Mouse (Mus musculus) liver, embryonic 13.5 days (tissue): ENCODE data around the gene Shd. TPM values are rescaled to one million over a fixed set of nuclear protein-coding genes. Genes with fewer than 3 reads are reported as not detected.

Source experiments
- ATAC-seq: fragments of 200-750 bp; cut with Nextera tagmentation; 2 replicates; pipeline ENCODE4 v1.8.0; 2017; ENCODE audit warnings: low read depth, mild to moderate bottlenecking, moderate number of reproducible peaks, moderate library complexity
- DNase-seq: peaks from one replicate; pipeline ENCODE4 v3.0.0; 2022
- H3K27ac ChIP-seq: fragments of 300-500 bp; sonication (generic); 2 replicates; pipeline ENCODE4 v1.5.1; 2015; ENCODE audit warnings: moderate library complexity, mild to moderate bottlenecking, inconsistent platforms
- H3K27me3 ChIP-seq: fragments of 300-500 bp; sonication (generic); 2 replicates; pipeline ENCODE4 v1.6.1; 2015; ENCODE audit warnings: mild to moderate bottlenecking, inconsistent platforms
- H3K36me3 ChIP-seq: fragments of 300-500 bp; sonication (generic); 2 replicates; pipeline ENCODE4 v1.6.1; 2015; ENCODE audit warnings: mild to moderate bottlenecking, inconsistent platforms
- H3K4me1 ChIP-seq: fragments of 300-500 bp; sonication (generic); replicated peaks from 2 replicates; pipeline ENCODE4 v1.6.1; 2015; ENCODE audit warnings: inconsistent platforms
- H3K4me2 ChIP-seq: fragments of 300-500 bp; sonication (generic); 2 replicates; pipeline ENCODE4 v1.6.1; 2015; ENCODE audit warnings: inconsistent platforms, mild to moderate bottlenecking, moderate library complexity
- H3K4me3 ChIP-seq: fragments of 300-500 bp; sonication (generic); replicated peaks from 2 replicates; pipeline ENCODE4 v1.5.1; 2015; ENCODE audit warnings: mild to moderate bottlenecking, inconsistent platforms
- H3K9ac ChIP-seq: fragments of 300-500 bp; sonication (generic); 2 replicates; pipeline ENCODE4 v1.6.1; 2015; ENCODE audit warnings: mild to moderate bottlenecking, inconsistent platforms
- H3K9me3 ChIP-seq: fragments of 300-500 bp; sonication (generic); replicated peaks from 2 replicates; pipeline ENCODE4 v1.6.1; 2016; ENCODE audit warnings: inconsistent platforms
- WGBS: fragments of 180-500 bp; shearing (Covaris S2); methylation state at CpG from one replicate; pipeline ENCODE4 v1.1.7; 2015; ENCODE audit not compliant: insufficient replicate concordance; 5-methylcytosine and 5-hydroxymethylcytosine counted together
- polyA plus RNA-seq: library from polyadenylated mRNA; unstranded; fragments of >200 nt; fragmentation: Nextera tagmentation; extraction: Ambion mirVana; gene quantifications from 2 replicates; pipeline ENCODE4 v1.2.1, GENCODE M21; 2015

The Shd gene
- polyA plus RNA-seq, 1 experiment from 2014 or later: 0.22 TPM

DNA sequence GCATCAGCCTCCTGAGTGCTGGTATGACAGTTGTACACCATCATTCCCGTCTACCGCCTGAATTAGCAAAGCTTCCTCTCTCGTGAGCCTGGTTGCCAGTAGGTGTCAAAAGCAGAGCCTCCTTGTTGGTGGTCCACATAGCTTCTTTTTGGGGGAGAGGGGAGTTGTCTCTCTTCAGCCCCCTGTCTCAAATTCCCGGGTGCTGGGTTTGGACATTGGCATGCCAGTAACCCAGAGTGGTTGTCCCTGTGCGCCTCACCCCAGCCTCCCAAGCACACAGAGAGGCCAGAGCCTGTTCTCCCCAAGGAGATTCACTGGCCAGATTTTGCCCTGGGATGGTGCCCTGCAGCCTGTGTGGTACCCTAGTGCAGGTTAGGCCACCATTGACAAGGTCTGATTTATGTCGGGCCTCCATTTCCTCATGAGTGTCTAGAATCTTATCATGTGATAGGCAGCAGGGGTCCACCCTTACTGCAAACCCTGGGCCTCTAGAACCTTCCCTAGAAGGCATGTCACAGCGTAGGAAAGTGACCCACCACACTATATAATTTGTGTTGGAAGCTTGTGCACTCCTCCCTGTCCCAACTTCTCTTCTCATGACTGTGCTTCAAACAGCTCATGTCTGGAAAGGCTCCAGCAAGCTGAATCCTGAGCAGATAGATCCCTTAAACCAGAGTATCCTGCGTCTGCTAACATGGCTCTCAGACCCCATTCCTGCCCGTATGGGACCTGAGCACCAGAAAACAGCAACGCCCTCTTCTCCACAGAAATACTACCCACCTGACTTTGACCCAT lies 10.1 kb upstream of the Shd start:
- Histone ChIP-seq H3K36me3 (peaks cover 42% of the 10 kb centered on the region), H3K9me3 (no peaks in the 10 kb centered on the region), H3K9ac (peak overlapping the region; percentile 75), H3K4me3 (peak overlapping the region; percentile 66), H3K27me3 (0 out of 2 replicates have a peak, but pooled peaks cover under 1% of the 10 kb centered on the region), H3K4me2 (peak overlapping the region; percentile 83), H3K4me1 (peaks cover 58% of the 10 kb centered on the region), H3K27ac (peak overlapping the region; percentile 72)
- DNase-seq: no peak
- 62% methylated on average over 10 of the region's 10 CpGs for WGBS
- ATAC-seq: no peak

DNA sequence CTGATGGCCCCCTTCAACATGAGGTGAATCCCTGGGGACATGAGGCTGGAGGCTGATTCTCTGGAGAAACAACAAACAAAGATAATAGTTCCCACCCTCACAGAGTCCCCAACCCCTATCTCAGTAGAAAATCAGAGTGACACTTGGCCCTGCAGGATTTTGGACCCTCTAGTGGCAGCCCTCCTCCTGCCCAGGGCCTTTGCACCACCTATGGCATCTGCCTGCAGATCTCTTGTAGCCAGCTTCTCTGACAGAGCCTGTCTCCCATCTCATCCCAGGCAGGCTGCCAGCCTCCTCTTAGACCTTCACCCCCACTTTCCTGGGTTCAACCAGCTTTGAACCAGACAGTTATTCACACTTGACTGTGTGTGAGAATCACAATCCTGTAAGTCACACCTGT lies 9.5 kb upstream of the Shd start:
- peak overlapping the region; percentile 83; the same call in 1 of the 2 replicates for H3K4me2 ChIP-seq
- no peaks in the 10 kb centered on the region for H3K9me3 ChIP-seq
- ATAC-seq: no peak
- peaks cover 55% of the 10 kb centered on the region for H3K4me1 ChIP-seq
- H3K27ac ChIP-seq: no peak overlapping the region
- H3K27me3 ChIP-seq: no peaks in the 10 kb centered on the region
- H3K9ac ChIP-seq: peak overlapping the region; percentile 75; the same call in 1 of the 2 replicates
- H3K4me3 ChIP-seq: no peak overlapping the region
- peaks cover 45% of the 10 kb centered on the region for H3K36me3 ChIP-seq
- no peak for DNase-seq

DNA sequence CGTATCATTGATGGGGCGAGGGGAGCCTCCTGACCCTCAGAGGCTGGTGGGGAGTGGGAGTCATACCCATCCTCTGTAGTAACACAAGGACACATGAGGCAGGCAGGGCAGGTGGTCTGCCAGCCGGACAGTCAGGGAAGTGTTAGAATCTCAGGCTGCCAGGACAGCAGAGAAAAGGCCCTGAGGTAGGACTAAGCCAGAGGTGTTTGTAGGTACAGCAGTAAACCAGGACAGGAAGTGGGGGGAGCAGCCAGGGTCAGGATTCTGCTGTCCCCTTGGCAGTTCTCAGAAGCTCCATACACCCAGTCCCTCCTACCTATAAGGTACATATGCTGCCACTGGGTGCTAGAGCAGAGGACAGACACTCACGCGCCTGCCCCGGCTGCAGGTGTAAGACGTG lies 8.6 kb upstream of the Shd start:
- Histone ChIP-seq H3K27me3 (no peaks in the 10 kb centered on the region), H3K4me1 (peaks cover 47% of the 10 kb centered on the region), H3K36me3 (peaks cover 54% of the 10 kb centered on the region), H3K9ac (no peak overlapping the region), H3K4me2 (no peak overlapping the region), H3K27ac (no peak overlapping the region), H3K4me3 (no peak overlapping the region), H3K9me3 (no peaks in the 10 kb centered on the region)
- ATAC-seq: no peak
- WGBS: 90% methylated on average over 7 of the region's 7 CpGs
- DNase-seq: no peak

DNA sequence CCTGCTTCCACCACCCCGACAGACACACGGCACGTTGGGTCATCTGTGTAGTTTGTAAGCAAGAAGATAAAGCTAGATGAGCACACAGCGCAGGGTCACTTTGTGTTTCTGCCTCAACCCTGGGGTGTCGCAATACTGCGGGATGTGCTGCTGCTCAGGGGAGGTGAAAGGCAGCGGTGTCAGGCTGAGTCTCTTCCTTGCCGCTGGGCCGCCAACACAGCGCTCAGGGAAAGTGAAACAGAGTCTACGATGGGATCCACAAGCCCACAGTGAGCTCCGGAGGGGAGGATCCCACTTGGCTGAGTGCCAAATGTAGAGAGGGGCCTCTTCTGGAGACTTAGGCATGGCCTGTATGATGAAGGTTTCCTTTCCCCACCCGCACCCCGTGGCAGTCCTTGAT lies 7.1 kb upstream of the Shd start:
- H3K36me3 ChIP-seq: peaks cover 68% of the 10 kb centered on the region
- ATAC-seq (no peak), DNase-seq (no peak)
- no peak overlapping the region for H3K4me2 ChIP-seq
- 69% methylated on average over 14 of the region's 14 CpGs for WGBS
- H3K27ac ChIP-seq: 0 out of 2 replicates have a peak overlapping the region, but pooled peaks have one; percentile 13
- no peaks in the 10 kb centered on the region for H3K27me3 ChIP-seq
- no peak overlapping the region for H3K4me3 ChIP-seq
- H3K9ac ChIP-seq: no peak overlapping the region
- no peaks in the 10 kb centered on the region for H3K9me3 ChIP-seq
- H3K4me1 ChIP-seq: peaks cover 31% of the 10 kb centered on the region

DNA sequence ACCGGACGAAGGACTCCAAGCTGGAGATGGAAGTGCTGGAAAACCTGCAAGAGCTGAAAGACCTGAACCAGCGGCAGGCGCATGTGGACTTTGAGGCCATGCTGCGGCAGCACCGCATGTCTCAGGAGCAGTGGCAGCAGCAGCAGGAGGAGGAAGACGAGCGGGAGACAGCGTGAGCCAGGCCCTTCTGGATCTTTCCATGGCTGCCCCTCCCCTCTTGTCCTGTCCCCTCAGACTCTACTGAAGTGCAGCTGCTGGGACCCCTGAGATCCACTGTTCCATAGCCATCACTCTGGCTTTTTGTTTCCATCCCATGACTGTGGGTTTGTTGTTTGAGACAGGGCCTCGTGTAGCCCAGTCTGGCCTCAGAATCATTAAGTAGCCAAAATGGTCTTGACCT lies 5.8 kb upstream of the Shd start:
- ATAC-seq (no peak), DNase-seq (no peak)
- Histone ChIP-seq H3K4me3 (no peak overlapping the region), H3K4me2 (no peak overlapping the region), H3K27me3 (peaks cover 13% of the 10 kb centered on the region), H3K36me3 (peaks cover 68% of the 10 kb centered on the region), H3K4me1 (peaks cover 25% of the 10 kb centered on the region), H3K27ac (no peak overlapping the region), H3K9ac (no peak overlapping the region), H3K9me3 (no peaks in the 10 kb centered on the region)
- WGBS: 89% methylated on average over 10 of the region's 10 CpGs

DNA sequence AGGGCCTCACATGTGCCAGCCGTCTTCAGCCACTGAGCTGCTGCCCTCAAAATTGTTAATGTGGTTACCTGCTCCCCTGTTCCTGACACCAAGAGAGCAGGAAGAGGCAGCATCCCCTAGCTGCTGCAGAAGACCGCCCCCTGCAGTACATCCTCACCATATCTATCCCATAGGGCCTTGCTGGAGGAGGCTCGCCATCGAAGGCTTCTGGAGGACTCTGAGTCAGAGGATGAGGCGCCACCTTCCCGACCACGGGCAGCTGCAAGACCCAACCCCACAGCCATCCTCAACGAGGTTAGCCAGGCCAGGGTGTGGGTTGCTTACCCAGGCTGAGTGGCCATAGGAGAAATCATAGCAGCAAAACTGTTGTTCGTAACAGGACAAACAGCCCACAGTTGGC lies 5.3 kb upstream of the Shd start:
- DNase-seq (no peak), ATAC-seq (no peak)
- peaks cover 20% of the 10 kb centered on the region for H3K4me1 ChIP-seq
- no peak overlapping the region for H3K4me3 ChIP-seq
- WGBS: 72% methylated on average over 9 of the region's 9 CpGs
- no peak overlapping the region for H3K9ac ChIP-seq
- H3K36me3 ChIP-seq: peaks cover 68% of the 10 kb centered on the region
- no peak overlapping the region for H3K4me2 ChIP-seq
- no peak overlapping the region for H3K27ac ChIP-seq
- peaks cover 18% of the 10 kb centered on the region for H3K27me3 ChIP-seq
- no peaks in the 10 kb centered on the region for H3K9me3 ChIP-seq

DNA sequence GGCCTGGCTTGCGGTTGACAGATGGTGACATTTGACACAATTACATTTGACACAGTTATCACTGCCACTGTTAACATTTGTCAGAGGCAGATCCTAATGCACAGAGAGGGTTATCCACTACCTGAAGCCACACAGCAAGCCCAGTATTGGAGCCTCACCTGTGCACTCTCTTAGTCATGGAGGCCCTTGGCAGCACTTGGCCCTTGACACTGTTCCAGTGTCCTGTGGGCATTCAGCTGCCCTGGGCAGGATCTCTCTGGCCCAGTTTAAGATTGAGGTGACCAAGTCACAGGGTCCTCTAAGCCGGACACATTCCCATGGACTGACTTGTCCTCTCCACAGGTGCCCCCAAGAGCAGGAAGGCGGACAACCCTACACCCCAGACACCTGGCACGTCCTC lies 3.1 kb upstream of the Shd start:
- Histone ChIP-seq H3K36me3 (peaks cover 49% of the 10 kb centered on the region), H3K9me3 (no peaks in the 10 kb centered on the region), H3K9ac (no peak overlapping the region), H3K4me3 (no peak overlapping the region), H3K27me3 (peaks cover 40% of the 10 kb centered on the region), H3K4me2 (no peak overlapping the region), H3K4me1 (peaks cover 22% of the 10 kb centered on the region; the same call in 1 of the 2 replicates), H3K27ac (no peak overlapping the region)
- no peak for ATAC-seq
- WGBS: 87% methylated on average over 4 of the region's 4 CpGs
- DNase-seq: no peak

DNA sequence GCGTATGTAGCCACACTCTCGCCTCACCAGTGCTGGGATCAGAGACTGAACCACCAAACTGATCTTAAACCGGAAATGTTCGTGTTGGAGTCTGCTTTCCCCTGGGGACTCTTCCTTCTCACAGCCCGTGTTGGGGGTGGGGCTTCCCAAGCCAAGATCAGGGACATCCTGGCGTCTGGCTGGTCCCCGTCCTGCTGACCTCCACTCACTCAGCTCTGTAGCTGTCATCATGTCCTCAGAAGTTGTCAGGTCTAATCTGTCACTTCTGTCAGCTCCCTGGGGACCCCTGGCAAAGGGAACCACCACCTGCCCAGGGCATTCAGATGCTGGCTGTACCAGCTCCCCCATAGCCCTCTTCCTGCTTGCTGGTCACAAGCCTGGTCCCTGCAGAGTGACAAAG lies 2.1 kb upstream of the Shd start:
- Histone ChIP-seq H3K27me3 (peaks cover 50% of the 10 kb centered on the region), H3K9me3 (no peaks in the 10 kb centered on the region), H3K4me3 (no peak overlapping the region), H3K4me2 (no peak overlapping the region), H3K4me1 (peaks cover 15% of the 10 kb centered on the region; the same call in 1 of the 2 replicates), H3K9ac (no peak overlapping the region), H3K36me3 (peaks cover 42% of the 10 kb centered on the region), H3K27ac (no peak overlapping the region)
- WGBS: 61% methylated on average over 7 of the region's 7 CpGs
- DNase-seq (no peak), ATAC-seq (no peak)

DNA sequence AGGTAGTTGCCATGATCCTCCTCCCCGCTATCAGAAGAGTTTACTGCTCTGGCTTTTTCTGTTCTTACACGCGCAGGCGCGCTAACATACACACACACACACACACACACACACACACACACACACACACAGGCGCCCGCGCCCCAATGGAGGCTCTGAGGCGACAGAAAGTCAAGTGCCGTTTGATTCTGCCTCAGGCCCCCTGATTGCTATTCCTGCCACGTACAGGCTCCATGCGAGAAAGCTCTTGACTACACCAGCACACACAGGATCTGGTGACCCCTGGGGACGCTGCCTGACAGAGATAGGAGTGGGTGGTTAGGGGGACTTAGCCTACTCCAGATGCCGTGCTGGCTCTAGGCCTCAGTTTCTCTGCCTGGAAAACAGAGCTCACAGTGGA lies 707 bp upstream of the Shd start:
- peaks cover 14% of the 10 kb centered on the region; the same call in 1 of the 2 replicates for H3K4me1 ChIP-seq
- 51% methylated on average over 14 of the region's 14 CpGs for WGBS
- peaks cover 62% of the 10 kb centered on the region for H3K27me3 ChIP-seq
- H3K4me2 ChIP-seq: no peak overlapping the region
- H3K36me3 ChIP-seq: peaks cover 32% of the 10 kb centered on the region
- H3K9me3 ChIP-seq: no peaks in the 10 kb centered on the region
- DNase-seq (no peak), ATAC-seq (no peak)
- H3K9ac ChIP-seq: no peak overlapping the region
- no peak overlapping the region for H3K4me3 ChIP-seq
- H3K27ac ChIP-seq: no peak overlapping the region

DNA sequence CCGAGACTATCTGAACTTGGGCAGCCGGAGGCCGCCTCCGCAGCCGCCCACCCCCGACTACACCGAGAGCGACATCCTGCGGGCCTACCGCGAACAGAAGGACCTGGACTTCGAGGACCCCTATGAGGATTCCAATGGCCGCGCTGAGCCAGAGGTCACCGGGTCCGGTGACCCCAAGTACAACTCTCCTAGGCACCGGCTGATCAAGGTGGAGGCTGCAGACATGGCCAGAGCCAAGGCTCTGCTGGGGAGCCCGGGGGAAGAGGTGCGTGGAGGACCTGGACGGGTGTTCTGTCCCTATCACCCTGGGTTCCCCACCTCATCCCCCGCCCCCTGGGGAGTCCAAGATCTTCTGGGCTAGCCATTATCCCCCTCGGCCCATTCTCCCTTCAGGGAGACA lies 1.2 kb downstream of the Shd start:
- Histone ChIP-seq H3K36me3 (peaks cover 16% of the 10 kb centered on the region), H3K4me3 (no peak overlapping the region), H3K9ac (no peak overlapping the region), H3K9me3 (no peaks in the 10 kb centered on the region), H3K27ac (no peak overlapping the region), H3K4me2 (no peak overlapping the region), H3K27me3 (peaks cover 62% of the 10 kb centered on the region), H3K4me1 (peaks cover 14% of the 10 kb centered on the region)
- 33% methylated on average over 22 of the region's 22 CpGs for WGBS
- DNase-seq (no peak), ATAC-seq (no peak)

DNA sequence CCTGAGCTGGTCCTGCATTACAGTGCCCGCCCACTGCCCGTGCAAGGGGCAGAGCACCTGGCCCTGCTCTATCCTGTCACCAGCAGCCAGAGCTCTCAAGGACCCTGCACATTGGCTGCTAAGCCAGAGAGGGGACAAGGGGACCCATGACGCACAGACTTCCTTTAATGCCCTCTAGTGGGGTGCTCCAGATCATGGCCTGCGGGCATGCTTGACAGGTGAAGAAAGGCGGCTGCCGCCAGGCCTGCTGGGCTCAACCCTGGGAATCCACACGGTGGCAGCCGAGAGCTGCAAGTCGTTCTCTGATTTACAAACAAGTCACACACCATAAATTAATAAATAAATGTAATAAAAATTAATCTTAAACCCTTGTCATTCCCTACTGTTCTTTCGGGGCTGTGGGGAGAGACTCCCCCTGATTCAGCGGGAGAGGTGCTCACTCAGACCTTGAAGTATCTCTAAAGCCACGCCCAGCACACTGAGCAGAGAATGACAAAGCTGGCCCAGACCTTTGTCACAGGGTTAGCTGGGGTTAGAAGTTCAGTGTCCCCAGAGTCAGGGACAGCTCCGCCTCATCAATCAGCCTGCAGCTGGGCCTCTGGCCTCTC lies 6.1 kb downstream of the Shd start:
- no peak overlapping the region for H3K27ac ChIP-seq

DNA sequence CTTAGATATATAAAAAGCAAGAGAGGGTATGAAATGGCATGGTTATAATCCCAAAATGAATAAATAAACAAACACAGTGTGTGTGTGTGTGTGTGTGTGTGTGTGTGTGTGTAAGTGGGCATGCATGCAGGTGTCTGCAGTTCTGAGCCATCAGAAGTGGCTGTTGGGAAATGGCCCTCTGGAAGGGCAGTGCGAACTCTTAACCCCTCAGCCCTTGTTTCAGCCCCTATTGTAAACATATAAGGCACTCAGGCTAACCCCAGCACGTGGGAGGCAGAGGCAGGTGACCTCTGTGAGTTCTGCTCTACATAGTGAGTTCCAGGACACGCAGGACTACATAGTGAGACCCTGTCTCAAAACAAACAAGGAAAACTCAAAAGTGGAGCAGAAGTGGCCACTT lies 7.0 kb downstream of the Shd start:
- ATAC-seq (peak; percentile 52), DNase-seq (no peak)
- H3K9ac ChIP-seq: no peak overlapping the region
- H3K4me1 ChIP-seq: peaks cover 7% of the 10 kb centered on the region; the same call in 1 of the 2 replicates
- H3K27me3 ChIP-seq: peaks cover 27% of the 10 kb centered on the region
- H3K4me2 ChIP-seq: no peak overlapping the region
- no peaks in the 10 kb centered on the region for H3K36me3 ChIP-seq
- H3K9me3 ChIP-seq: no peaks in the 10 kb centered on the region
- 44% methylated on average over 3 of the region's 3 CpGs for WGBS
- no peak overlapping the region for H3K27ac ChIP-seq
- H3K4me3 ChIP-seq: no peak overlapping the region

More for the DNA sequence above, 6.1 kb downstream of the Shd start:
- no peaks in the 10 kb centered on the region for H3K9me3 ChIP-seq
- peak; percentile 41 for DNase-seq
- no peak overlapping the region for H3K9ac ChIP-seq
- peaks cover 36% of the 10 kb centered on the region for H3K27me3 ChIP-seq
- no peak overlapping the region for H3K4me3 ChIP-seq
- H3K4me2 ChIP-seq: no peak overlapping the region
- WGBS: 15% methylated on average over 13 of the region's 13 CpGs
- no peaks in the 10 kb centered on the region for H3K36me3 ChIP-seq
- ATAC-seq: peak; percentile 47
- H3K4me1 ChIP-seq: peaks cover 9% of the 10 kb centered on the region
